Mouse (Mus musculus) MEL (cell line): ENCODE results near the gene Lemd1.

Experiments
- CTCF ChIP-seq, 3 experiments: IDR thresholded peaks in 2 of 3; conservative IDR thresholded peaks in 1 of 3; 2 replicates each; pipeline ENCODE4 v1.5.1; 2011 to 2012; ENCODE audit warnings: low read length in 3 of 3, low read depth in 2 of 3, mild to moderate bottlenecking in 2 of 3, improper control_type of control experiment in 1 of 3, inconsistent platforms in 1 of 3, mixed read lengths in 1 of 3, moderate library complexity in 1 of 3; ENCODE audit not compliant: control insufficient read depth in 1 of 3, insufficient read depth in 1 of 3, poor library complexity in 1 of 3, severe bottlenecking in 1 of 3
- GABPA ChIP-seq: IDR thresholded peaks from 2 replicates; pipeline ENCODE4 v1.6.1; 2012; ENCODE audit warnings: low read depth, mild to moderate bottlenecking, inconsistent platforms, low read length, improper control_type of control experiment, moderate library complexity
- GATA1 ChIP-seq: IDR thresholded peaks from 2 replicates; pipeline ENCODE4 v1.6.1; 2011; ENCODE audit warnings: low read depth, low read length, improper control_type of control experiment
- HCFC1 ChIP-seq: IDR thresholded peaks from 2 replicates; pipeline ENCODE4 v1.6.1; 2012; ENCODE audit warnings: low read depth, mild to moderate bottlenecking, inconsistent platforms, low read length, improper control_type of control experiment, moderate library complexity
- KAT2A ChIP-seq: conservative IDR thresholded peaks from 2 replicates; pipeline ENCODE4 v1.6.1; 2012; ENCODE audit warnings: low read depth, low read length, improper control_type of control experiment, inconsistent platforms
- POLR2A ChIP-seq, 2 experiments: IDR thresholded peaks; 2 replicates each; pipeline ENCODE4 v1.6.1; 2011 to 2012; ENCODE audit warnings: low read length in 2 of 2, mild to moderate bottlenecking in 2 of 2, control low read depth in 1 of 2, improper control_type of control experiment in 1 of 2, low read depth in 1 of 2, moderate library complexity in 1 of 2; ENCODE audit not compliant: control insufficient read depth in 1 of 2, insufficient read depth in 1 of 2, poor library complexity in 1 of 2
- POLR2AphosphoS5 ChIP-seq: IDR thresholded peaks from 2 replicates; pipeline ENCODE4 v1.6.1; 2012; ENCODE audit warnings: low read depth, borderline replicate concordance, mild to moderate bottlenecking, inconsistent platforms, low read length, moderate library complexity, mixed read lengths

DNA sequence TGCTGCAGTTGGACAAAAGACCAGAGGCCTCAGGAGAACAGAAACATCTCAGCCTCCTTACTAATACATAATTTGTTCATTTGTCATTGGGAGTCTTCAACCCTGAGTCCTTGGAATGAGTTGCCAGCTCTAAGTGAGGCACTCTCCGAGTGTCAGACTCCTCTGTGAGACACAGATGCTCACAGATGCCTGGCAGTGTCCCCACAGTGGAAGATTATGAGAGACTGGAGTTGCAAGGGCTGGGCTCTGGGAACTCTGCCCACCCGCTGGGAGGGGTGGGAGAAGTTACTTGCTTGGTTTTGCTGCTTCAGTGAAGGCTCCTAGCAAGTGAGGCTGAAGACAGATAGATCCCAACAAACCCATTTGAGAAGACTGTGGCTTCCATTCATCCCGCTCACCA lies 104.8 kb downstream of the Lemd1 start:
- TF ChIP-seq POLR2AphosphoS5 = no peak
- TF ChIP-seq GABPA = no peak
- no peak for TF ChIP-seq KAT2A
- no peak for TF ChIP-seq CTCF (IDR thresholded peaks at IDR 0.05 in 2 of 3, conservative IDR thresholded peaks at IDR 0.05 in 1 of 3; ENCODE audit: control insufficient read depth in 1 of 3, insufficient read depth in 1 of 3, low read depth in 2 of 3, low read length in 3 of 3, poor library complexity in 1 of 3, severe bottlenecking in 1 of 3)
- TF ChIP-seq GATA1 = no peak
- TF ChIP-seq HCFC1 = no peak
- no peak for TF ChIP-seq POLR2A (IDR thresholded peaks at IDR 0.05; ENCODE audit: control insufficient read depth in 1 of 2, insufficient read depth in 1 of 2, low read depth in 1 of 2, low read length in 2 of 2, poor library complexity in 1 of 2)
